Mouse (Mus musculus) neural tube, embryonic 11.5 days (tissue): ENCODE measurements around the gene Gm10719. TPM values are rescaled to one million over a fixed set of nuclear protein-coding genes. Genes with fewer than 3 reads are reported as not detected.
"Not testable (repeated sequence)": the region's sequence is repeated elsewhere in the genome, so short reads cannot be mapped to it uniquely, and the experiment has no call there.

Source experiments
- ATAC-seq: fragments of 200-750 bp; cut with Nextera tagmentation; 2 replicates; pipeline ENCODE4 v1.8.0; 2017; ENCODE audit warnings: moderate number of reproducible peaks, mild to moderate bottlenecking, moderate TSS enrichment, moderate library complexity; ENCODE audit not compliant: insufficient read depth, low FRiP score, low TSS enrichment
- DNase-seq: peaks from one replicate; pipeline ENCODE4 v3.0.0-alpha.2; 2015; ENCODE audit warnings: low spot score
- H3K27ac ChIP-seq: fragments of 300-500 bp; sonication (generic); 2 replicates; pipeline ENCODE4 v1.5.1; 2014; ENCODE audit warnings: low read depth, mild to moderate bottlenecking, low read length
- H3K27me3 ChIP-seq: fragments of 300-500 bp; sonication (generic); 2 replicates; pipeline ENCODE4 v1.6.1; 2014; ENCODE audit warnings: mild to moderate bottlenecking, low read length, mixed read lengths; ENCODE audit not compliant: control insufficient read depth, insufficient read depth
- H3K36me3 ChIP-seq: fragments of 300-500 bp; sonication (generic); 2 replicates; pipeline ENCODE4 v1.6.1; 2014; ENCODE audit warnings: mild to moderate bottlenecking, low read length, moderate library complexity, mixed read lengths; ENCODE audit not compliant: control insufficient read depth, insufficient read depth
- H3K4me1 ChIP-seq: fragments of 300-500 bp; sonication (generic); 2 replicates; pipeline ENCODE4 v1.6.1; 2014; ENCODE audit warnings: low read length, mixed read lengths; ENCODE audit not compliant: control insufficient read depth, insufficient read depth
- H3K4me2 ChIP-seq: fragments of 300-500 bp; sonication (generic); 2 replicates; pipeline ENCODE4 v1.6.1; 2014; ENCODE audit warnings: low read depth, mild to moderate bottlenecking, moderate library complexity
- H3K4me3 ChIP-seq: fragments of 300-500 bp; sonication (generic); 2 replicates; pipeline ENCODE4 v1.5.1; 2014; ENCODE audit warnings: low read depth, low read length
- H3K9ac ChIP-seq: fragments of 300-500 bp; sonication (generic); 2 replicates; pipeline ENCODE4 v1.6.1; 2014; ENCODE audit warnings: mild to moderate bottlenecking, low read length
- H3K9me3 ChIP-seq: fragments of 300-500 bp; sonication (generic); 2 replicates; pipeline ENCODE4 v1.6.1; 2016; ENCODE audit warnings: low read length; ENCODE audit not compliant: control insufficient read depth
- WGBS: fragments of 180-500 bp; shearing (Covaris S2); extraction: QIAGEN DNeasy Blood & Tissue Kit; methylation state at CpG from one replicate; pipeline ENCODE4 v1.1.7; 2014; 5-methylcytosine and 5-hydroxymethylcytosine counted together
- microRNA-seq: library from miRNA; unstranded; fragments of <30 nt; microRNA quantifications from one replicate; pipeline ENCODE4, GENCODE M21; 2016
- polyA plus RNA-seq: library from polyadenylated mRNA; unstranded; fragments of >200 nt; fragmentation: Nextera tagmentation; extraction: Ambion mirVana; gene quantifications from 2 replicates; pipeline ENCODE4 v1.2.1, GENCODE M21; 2014

Gene Gm10719
- polyA plus RNA-seq, 1 experiment from 2014 or later, result not detected

DNA sequence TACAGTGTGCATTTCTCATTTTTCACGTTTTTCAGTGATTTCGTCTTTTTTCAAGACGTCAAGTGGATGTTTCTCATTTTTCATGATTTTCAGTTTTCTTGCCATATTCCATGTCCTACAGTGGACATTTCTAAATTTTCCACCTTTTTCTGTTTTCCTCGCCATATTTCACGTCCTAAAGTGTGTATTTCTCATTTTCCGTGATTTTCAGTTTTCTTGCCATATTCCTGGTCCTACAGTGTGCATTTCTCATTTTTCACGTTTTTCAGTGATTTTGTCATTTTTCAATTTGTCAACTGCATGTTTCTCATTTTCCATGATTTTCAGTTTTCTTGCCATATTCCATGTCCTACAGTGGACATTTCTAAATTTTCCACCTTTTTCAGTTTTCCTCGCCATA is 17.1 kb downstream of the Gm10719 start, which contains the start of gene Gm17535:
Gm17535 (plus strand) TSS at position 301 of the 400 bp plus-strand sequence.
- WGBS, result no CpG with 5 or more reads among the region's 8 CpGs
- not testable (repeated sequence) for H3K27ac ChIP-seq, H3K4me2 ChIP-seq, DNase-seq, H3K9me3 ChIP-seq, H3K4me1 ChIP-seq, H3K9ac ChIP-seq, H3K36me3 ChIP-seq, H3K27me3 ChIP-seq, H3K4me3 ChIP-seq, ATAC-seq

DNA sequence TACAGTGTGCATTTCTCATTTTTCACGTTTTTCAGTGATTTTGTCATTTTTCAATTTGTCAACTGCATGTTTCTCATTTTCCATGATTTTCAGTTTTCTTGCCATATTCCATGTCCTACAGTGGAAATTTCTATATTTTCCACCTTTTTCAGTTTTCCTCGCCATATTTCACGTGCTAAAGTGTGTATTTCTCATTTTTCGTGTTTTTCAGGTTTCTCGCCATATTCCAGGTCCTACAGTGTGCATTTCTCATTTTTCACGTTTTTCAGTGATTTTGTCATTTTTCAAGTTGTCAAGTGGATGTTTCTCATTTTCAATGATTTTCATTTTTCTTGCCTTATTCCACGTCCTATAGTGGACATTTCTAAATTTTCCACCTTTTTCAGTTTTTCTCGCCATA is 19.4 kb downstream of the Gm10719 start, which contains the start of gene Gm10715:
Gm10715 (plus strand) TSS at position 301 of the 400 bp plus-strand sequence.
- not testable (repeated sequence) for H3K4me3 ChIP-seq, H3K27me3 ChIP-seq, H3K9ac ChIP-seq, H3K9me3 ChIP-seq, H3K36me3 ChIP-seq, H3K4me1 ChIP-seq, DNase-seq, ATAC-seq, H3K27ac ChIP-seq, H3K4me2 ChIP-seq
- 83% methylated on average over 6 of the region's 8 CpGs for WGBS

DNA sequence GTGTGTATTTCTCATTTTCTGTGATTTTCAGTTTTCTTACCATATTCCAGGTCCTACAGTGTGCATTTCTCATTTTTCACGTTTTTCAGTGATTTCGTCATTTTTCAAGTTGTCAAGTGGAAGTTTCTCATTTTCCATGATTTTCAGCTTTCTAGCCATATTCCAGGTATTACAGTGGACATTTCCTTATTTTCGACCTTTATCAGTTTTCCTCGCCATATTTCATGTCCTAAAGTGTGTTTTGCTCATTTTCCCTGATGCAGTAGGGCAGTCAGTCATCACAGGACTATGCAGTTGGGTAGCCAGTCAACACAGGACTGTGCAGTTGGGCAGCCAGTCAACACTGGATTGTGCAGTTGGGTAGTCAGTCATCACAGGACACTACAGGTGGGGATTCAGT is 21.0 kb downstream of the Gm10719 start:
- H3K4me3 ChIP-seq, H3K27ac ChIP-seq, H3K36me3 ChIP-seq, H3K9ac ChIP-seq, H3K4me2 ChIP-seq, DNase-seq, H3K4me1 ChIP-seq, H3K9me3 ChIP-seq, H3K27me3 ChIP-seq, ATAC-seq: not testable (repeated sequence)
- WGBS, result 69% methylated on average over 4 of the region's 4 CpGs

Small RNAs within 50 kb of the gene (microRNA-seq; reads per million reads assigned to microRNA genes)
- not detected for gene Mir101c

Other genes with a start within 250 kb of the Gm10719 start
- gene Gm10722, start 16.5 kb upstream of the Gm10719 start, polyA plus RNA-seq, result not detected in 2 replicates
- not detected in 2 replicates for gene Gm11168, start 14.1 kb upstream of the Gm10719 start, polyA plus RNA-seq
- not detected in 2 replicates for gene Gm10721, start 4.3 kb upstream of the Gm10719 start, polyA plus RNA-seq
- gene Gm10720, start 1.8 kb upstream of the Gm10719 start, polyA plus RNA-seq, result not detected in 2 replicates
- 1.3 and 1.4 TPM in 2 replicates for gene Gm10718, start 6.1 kb downstream of the Gm10719 start, polyA plus RNA-seq
- 0.38 and 0.50 TPM in 2 replicates for gene Gm10717, start 8.0 kb downstream of the Gm10719 start, polyA plus RNA-seq
- gene Gm17535, start 17.2 kb downstream of the Gm10719 start, polyA plus RNA-seq, result not detected in 2 replicates
- gene Gm10715, start 19.5 kb downstream of the Gm10719 start, polyA plus RNA-seq, result not detected in 2 replicates